In genomic region chr13:98855291-98855690, GRCm38 (mm10) we compare ENCODE assay signal across 24 mouse cellular contexts. TPM values are rescaled to one million over a fixed set of nuclear protein-coding genes. Genes with fewer than 3 reads are reported as not detected.
DNase-seq lines count a peak whose midpoint lies in the region; ATAC-seq and TF ChIP-seq lines count a peak whose summit lies in the region.
"Had no signal": no experiment of that assay in that cellular context is flagged by ENCODE, and none has a peak within 500 bp of the region (broad histone marks: within the 10 kb centered on the region; RNA-seq: fewer than 3 reads in every experiment).

No protein-coding gene starts in this region.

- TF ChIP-seq CTCF in heart, adult 2 months (IDR thresholded peaks at IDR 0.05) = no peak
- no peak for TF ChIP-seq CTCF in liver, adult 2 months (IDR thresholded peaks at IDR 0.05; ENCODE audit: low read depth, low read length)

- no peaks in the 10 kb centered on the region for H3K4me1 ChIP-seq in heart, adult 2 months (ENCODE audit: control insufficient read depth, insufficient read depth, low read length)
- no peaks in the 10 kb centered on the region for H3K4me1 ChIP-seq in liver, adult 2 months (ENCODE audit: control insufficient read depth, insufficient read depth, low read length)
- H3K4me1 ChIP-seq in liver, embryonic 11.5 days (replicated peaks; ENCODE audit: control insufficient read depth, insufficient read depth, low read length) = no peaks in the 10 kb centered on the region
- H3K4me1 ChIP-seq: heart, embryonic 10.5 days; heart, embryonic 13.5 days had no signal

- no peaks in the 10 kb centered on the region for H3K27me3 ChIP-seq in heart, adult 2 months (ENCODE audit: control insufficient read depth, insufficient read depth, low read length)
- H3K27me3 ChIP-seq in liver, adult 2 months (ENCODE audit: control insufficient read depth, insufficient read depth, low read length) = no peaks in the 10 kb centered on the region
- H3K27me3 ChIP-seq in liver, embryonic 11.5 days (replicated peaks; ENCODE audit: control insufficient read depth, insufficient read depth, low read length) = no peaks in the 10 kb centered on the region
- H3K27me3 ChIP-seq: heart, embryonic 13.5 days had no signal

- H3K9me3 ChIP-seq in liver, embryonic 11.5 days (ENCODE audit: control insufficient read depth, low read length) = no peaks in the 10 kb centered on the region
- H3K9me3 ChIP-seq: heart, embryonic 10.5 days; heart, embryonic 13.5 days had no signal

- DNase-seq in heart, adult 11 months = peak; percentile 78
- DNase-seq in heart, adult 2 months = no peak
- DNase-seq in liver, adult 2 months (ENCODE audit: extremely low read depth, low read depth, low spot score) = peak; percentile 77
- no peak for DNase-seq in liver, embryonic 11.5 days (ENCODE audit: low spot score)
- DNase-seq in gonadal fat pad, adult 2 months (ENCODE audit: low read depth) = peak; percentile 73
- no peak for DNase-seq in retina, postnatal 1 day
- DNase-seq: adrenal gland, adult 2 months; adrenal gland, postnatal 25 days; cerebellum, adult 18-20 months; cerebellum, adult 9-10 months; cerebellum, postnatal 14 days; forebrain, postnatal 0 days; gastrocnemius, postnatal 10 days; gastrocnemius, postnatal 36 days; heart, adult 18-20 months; heart, postnatal 14 days; heart, postnatal 4 days had no signal

- H3K27ac ChIP-seq in heart, adult 2 months = no peak overlapping the region
- H3K27ac ChIP-seq in liver, adult 2 months (replicated peaks; ENCODE audit: insufficient read depth, low read depth, low read length) = no peak overlapping the region
- no peak overlapping the region for H3K27ac ChIP-seq in liver, embryonic 11.5 days (ENCODE audit: low read depth, low read length)
- H3K27ac ChIP-seq: heart, embryonic 10.5 days; heart, embryonic 13.5 days; hindbrain, embryonic 14.5 days; hindbrain, postnatal 0 days had no signal

- H3K36me3 ChIP-seq in heart, adult 2 months (ENCODE audit: control insufficient read depth, insufficient read depth, low read length) = peaks cover 15% of the 10 kb centered on the region
- peaks cover 68% of the 10 kb centered on the region for H3K36me3 ChIP-seq in liver, adult 2 months (ENCODE audit: control insufficient read depth, insufficient read depth, low read length)
- H3K36me3 ChIP-seq in liver, embryonic 11.5 days (ENCODE audit: control insufficient read depth, insufficient read depth, low read length) = peaks cover 43% of the 10 kb centered on the region

- TF ChIP-seq EP300 in heart, adult 2 months (IDR thresholded peaks at IDR 0.05; ENCODE audit: insufficient read depth, low read depth, low read length) = no peak

- H3K79me2 ChIP-seq in heart, adult 2 months (replicated peaks; ENCODE audit: control insufficient read depth, insufficient read depth, low read length) = no peaks in the 10 kb centered on the region
- peaks cover 3% of the 10 kb centered on the region; the same call in 1 of the 2 replicates for H3K79me2 ChIP-seq in liver, adult 2 months (ENCODE audit: control insufficient read depth, insufficient read depth, low read length)

- H3K4me3 ChIP-seq in heart, adult 2 months = no peak overlapping the region
- no peak overlapping the region for H3K4me3 ChIP-seq in liver, adult 2 months (ENCODE audit: insufficient read depth, low read depth, low read length)
- H3K4me3 ChIP-seq in liver, embryonic 11.5 days (ENCODE audit: low read depth, low read length) = no peak overlapping the region
- H3K4me3 ChIP-seq: heart, embryonic 10.5 days; heart, embryonic 13.5 days had no signal

- no peak for TF ChIP-seq POLR2A in heart, adult 2 months (IDR thresholded peaks at IDR 0.05; ENCODE audit: insufficient read depth, low read depth, low read length)
- TF ChIP-seq POLR2A in liver, adult 2 months (IDR thresholded peaks at IDR 0.05; ENCODE audit: extremely low read depth, insufficient read depth, low read length) = no peak

- intact Hi-C loops in heart, adult 2 months (cut with DNase I) = no loop called here

- WGBS in heart, adult 2 months = 73% methylated on average over 8 of the region's 8 CpGs
- WGBS in liver, adult 2 months = 47% methylated on average over 8 of the region's 8 CpGs
- WGBS in liver, embryonic 11.5 days = 92% methylated on average over 8 of the region's 8 CpGs

- no peak for ATAC-seq in liver, embryonic 11.5 days (replicated peaks; ENCODE audit: low FRiP score)
- ATAC-seq: CD4-positive, CD25-positive, alpha-beta regulatory T cell, adult 4 months; forebrain, embryonic 14.5 days; forebrain, postnatal 0 days; hindbrain, postnatal 0 days; inflammation-experienced regulatory T-cells, adult 6 months had no signal

- no peak overlapping the region for H3K4me2 ChIP-seq in liver, embryonic 11.5 days
- H3K4me2 ChIP-seq: heart, embryonic 13.5 days; hindbrain, embryonic 14.5 days had no signal

- H3K9ac ChIP-seq in heart, adult 2 months (ENCODE audit: low read depth, low read length) = no peak overlapping the region
- no peak overlapping the region for H3K9ac ChIP-seq in liver, adult 2 months (ENCODE audit: low read depth, low read length)
- no peak overlapping the region for H3K9ac ChIP-seq in liver, embryonic 11.5 days (ENCODE audit: low read depth, low read length)
- H3K9ac ChIP-seq: forebrain, postnatal 0 days; heart, embryonic 13.5 days; hindbrain, embryonic 14.5 days had no signal

RNA-seq across cellular contexts. Expression of gene Fcho2, which starts 40.0 kb away (rescaled TPM):
- 10 to 100 TPM; 35.4 to 37.6 TPM for total RNA-seq in heart, adult 2 months (2021)
- 11.8 and 17.0 TPM in 2 replicates for polyA plus RNA-seq in heart, adult 2 months (2012; rRNA removed)
- total RNA-seq in liver, adult 2 months (2014; rRNA removed) = 21.6 and 23.2 TPM in 2 replicates
- 4.1 and 5.8 TPM in 2 replicates for polyA plus RNA-seq in liver, adult 2 months (2012; rRNA removed)
- 23.7 and 25.3 TPM in 2 replicates for polyA plus RNA-seq in liver, embryonic 11.5 days (2014; fragmentation: Nextera tagmentation; extraction: Ambion mirVana)
- polyA plus RNA-seq in gonadal fat pad, adult 2 months (2012; rRNA removed) = 13.9 and 14.4 TPM in 2 replicates

Comparison
In these comparisons a context has a peak if more than half of its experiments do, and no peak if none do; other contexts are left out.
1. DNase-seq: peak in heart, adult 11 months (single experiment), liver, adult 2 months (single experiment) and gonadal fat pad, adult 2 months (single experiment); none in heart, adult 2 months (0 of 2), liver, embryonic 11.5 days (single experiment) and retina, postnatal 1 day (single experiment).